Mouse (Mus musculus): Measurements from ENCODE around the gene Bean1. TPM values are rescaled to one million over a fixed set of nuclear protein-coding genes. Genes with fewer than 3 reads are reported as not detected.

Bean1 gene
- polyA plus RNA-seq, 1 experiment = 0.62 TPM

- H3K4me1 ChIP-seq (ENCODE audit: control insufficient read depth, insufficient read depth, low read length) = no peaks in the 10 kb centered on the region
- H3K4me3 ChIP-seq (replicated peaks; ENCODE audit: extremely low read depth, low read depth, low read length) = no peak overlapping the region
- no peak for TF ChIP-seq CTCF (IDR thresholded peaks at IDR 0.05; ENCODE audit: insufficient read depth, low read length)
- TF ChIP-seq POLR2A (IDR thresholded peaks at IDR 0.05; ENCODE audit: borderline replicate concordance, extremely low read depth, low read depth, low read length) = no peak
- no peak for DNase-seq
- 74% methylated on average over 6 of the region's 6 CpGs for WGBS
These were observed 20.7 kb downstream of the Bean1 start for GRCm38 (mm10) chr8:104190777-104191468.

GRCm38 (mm10) chr8:104191496-104191895, 21.3 kb downstream of the Bean1 start:
- WGBS = 22% methylated on average over 11 of the region's 11 CpGs
- no peak for DNase-seq
- no peak for TF ChIP-seq CTCF (IDR thresholded peaks at IDR 0.05; ENCODE audit: insufficient read depth, low read length)
- no peak for TF ChIP-seq POLR2A (IDR thresholded peaks at IDR 0.05; ENCODE audit: borderline replicate concordance, extremely low read depth, low read depth, low read length)
- no peak overlapping the region for H3K4me3 ChIP-seq (replicated peaks; ENCODE audit: extremely low read depth, low read depth, low read length)
- no peaks in the 10 kb centered on the region for H3K4me1 ChIP-seq (ENCODE audit: control insufficient read depth, insufficient read depth, low read length)

- no peak for DNase-seq
These were observed 29.6 kb downstream of the Bean1 start for GRCm38 (mm10) chr8:104199802-104200201.

GRCm38 (mm10) chr8:104201622-104202021, 31.4 kb downstream of the Bean1 start:
- DNase-seq = no peak
- no peak overlapping the region for H3K4me3 ChIP-seq (replicated peaks; ENCODE audit: extremely low read depth, low read depth, low read length)
- WGBS = 83% methylated on average over 3 of the region's 3 CpGs
- H3K4me1 ChIP-seq (ENCODE audit: control insufficient read depth, insufficient read depth, low read length) = no peaks in the 10 kb centered on the region
- TF ChIP-seq POLR2A (IDR thresholded peaks at IDR 0.05; ENCODE audit: borderline replicate concordance, extremely low read depth, low read depth, low read length) (no peak), CTCF (IDR thresholded peaks at IDR 0.05; ENCODE audit: insufficient read depth, low read length) (no peak)

More at GRCm38 (mm10) chr8:104199802-104200201, 29.6 kb downstream of the Bean1 start:
- WGBS = 43% methylated on average over 5 of the region's 5 CpGs
- Histone ChIP-seq H3K4me1 (ENCODE audit: control insufficient read depth, insufficient read depth, low read length) (no peaks in the 10 kb centered on the region), H3K4me3 (replicated peaks; ENCODE audit: extremely low read depth, low read depth, low read length) (no peak overlapping the region)
- TF ChIP-seq POLR2A (IDR thresholded peaks at IDR 0.05; ENCODE audit: borderline replicate concordance, extremely low read depth, low read depth, low read length) (no peak), CTCF (IDR thresholded peaks at IDR 0.05; ENCODE audit: insufficient read depth, low read length) (no peak)

- no peaks in the 10 kb centered on the region for H3K4me1 ChIP-seq (ENCODE audit: control insufficient read depth, insufficient read depth, low read length)
- DNase-seq = no peak
- WGBS = 89% methylated on average over 4 of the region's 4 CpGs
- H3K4me3 ChIP-seq (replicated peaks; ENCODE audit: extremely low read depth, low read depth, low read length) = no peak overlapping the region
- TF ChIP-seq POLR2A (IDR thresholded peaks at IDR 0.05; ENCODE audit: borderline replicate concordance, extremely low read depth, low read depth, low read length) = no peak
- TF ChIP-seq CTCF (IDR thresholded peaks at IDR 0.05; ENCODE audit: insufficient read depth, low read length) = no peak
These were observed 32.1 kb downstream of the Bean1 start for GRCm38 (mm10) chr8:104202320-104202719.

- Histone ChIP-seq H3K4me3 (replicated peaks; ENCODE audit: extremely low read depth, low read depth, low read length) (no peak overlapping the region), H3K4me1 (ENCODE audit: control insufficient read depth, insufficient read depth, low read length) (no peaks in the 10 kb centered on the region)
- TF ChIP-seq CTCF (IDR thresholded peaks at IDR 0.05; ENCODE audit: insufficient read depth, low read length) = no peak
- no peak for TF ChIP-seq POLR2A (IDR thresholded peaks at IDR 0.05; ENCODE audit: borderline replicate concordance, extremely low read depth, low read depth, low read length)
- no peak for DNase-seq
- whole genome bisulfite sequencing = 52% methylated on average over 3 of the region's 3 CpGs
These were observed 35.0 kb downstream of the Bean1 start for GRCm38 (mm10) chr8:104205292-104205691.

- Histone ChIP-seq H3K4me3 (replicated peaks; ENCODE audit: extremely low read depth, low read depth, low read length) (no peak overlapping the region), H3K4me1 (ENCODE audit: control insufficient read depth, insufficient read depth, low read length) (no peaks in the 10 kb centered on the region)
- DNase-seq = no peak
- TF ChIP-seq POLR2A (IDR thresholded peaks at IDR 0.05; ENCODE audit: borderline replicate concordance, extremely low read depth, low read depth, low read length) = no peak
- no peak for TF ChIP-seq CTCF (IDR thresholded peaks at IDR 0.05; ENCODE audit: insufficient read depth, low read length)
- WGBS = 90% methylated on average over 5 of the region's 5 CpGs
These were observed 47.4 kb downstream of the Bean1 start for GRCm38 (mm10) chr8:104217601-104218000.

- 21% methylated on average over 11 of the region's 11 CpGs for WGBS
- peak; percentile 51 for DNase-seq
- TF ChIP-seq CTCF (IDR thresholded peaks at IDR 0.05; ENCODE audit: insufficient read depth, low read length) = peak; percentile 70
- no peak for TF ChIP-seq POLR2A (IDR thresholded peaks at IDR 0.05; ENCODE audit: borderline replicate concordance, extremely low read depth, low read depth, low read length)
These were observed 48.8 kb downstream of the Bean1 start for GRCm38 (mm10) chr8:104219079-104219478.

GRCm38 (mm10) chr8:104219806-104220205, 49.6 kb downstream of the Bean1 start:
- peak; percentile 71 for DNase-seq
- TF ChIP-seq POLR2A (IDR thresholded peaks at IDR 0.05; ENCODE audit: borderline replicate concordance, extremely low read depth, low read depth, low read length) = no peak
- TF ChIP-seq CTCF (IDR thresholded peaks at IDR 0.05; ENCODE audit: insufficient read depth, low read length) = peak; percentile 93
- Histone ChIP-seq H3K4me3 (replicated peaks; ENCODE audit: extremely low read depth, low read depth, low read length) (no peak overlapping the region), H3K4me1 (ENCODE audit: control insufficient read depth, insufficient read depth, low read length) (no peaks in the 10 kb centered on the region)
- WGBS = 42% methylated on average over 5 of the region's 5 CpGs

More at GRCm38 (mm10) chr8:104219079-104219478, 48.8 kb downstream of the Bean1 start:
- Histone ChIP-seq H3K4me1 (ENCODE audit: control insufficient read depth, insufficient read depth, low read length) (no peaks in the 10 kb centered on the region), H3K4me3 (replicated peaks; ENCODE audit: extremely low read depth, low read depth, low read length) (no peak overlapping the region)

GRCm38 (mm10) chr8:104227048-104227447, 56.8 kb downstream of the Bean1 start:
- no peak overlapping the region for H3K4me3 ChIP-seq (replicated peaks; ENCODE audit: extremely low read depth, low read depth, low read length)
- H3K4me1 ChIP-seq (ENCODE audit: control insufficient read depth, insufficient read depth, low read length) = no peaks in the 10 kb centered on the region
- TF ChIP-seq CTCF (IDR thresholded peaks at IDR 0.05; ENCODE audit: insufficient read depth, low read length) (no peak), POLR2A (IDR thresholded peaks at IDR 0.05; ENCODE audit: borderline replicate concordance, extremely low read depth, low read depth, low read length) (no peak)
- no peak for DNase-seq
- 92% methylated on average over 5 of the region's 5 CpGs for WGBS
